ENCODE assay signal across 22 mouse cellular contexts in genomic region chr1:167382316-167382715, GRCm38 (mm10). TPM values are rescaled to one million over a fixed set of nuclear protein-coding genes. Genes with fewer than 3 reads are reported as not detected.
A peak's percentile ranks its signal among the peaks of the same experiment; 100 is the strongest.
DNase-seq lines count a peak whose midpoint lies in the region; ATAC-seq and TF ChIP-seq lines count a peak whose summit lies in the region.
"Had no signal": no experiment of that assay in that cellular context is flagged by ENCODE, and none has a peak within 500 bp of the region (broad histone marks: within the 10 kb centered on the region; RNA-seq: fewer than 3 reads in every experiment).

No protein-coding gene starts in this region.

- H3K27ac ChIP-seq in liver, embryonic 11.5 days (ENCODE audit: low read depth, low read length) = peak overlapping the region; percentile 55; the same call in 1 of the 2 replicates
- peak overlapping the region; percentile 24; the same call in 1 of the 2 replicates for H3K27ac ChIP-seq in liver, postnatal 0 days (ENCODE audit: low read depth)
- H3K27ac ChIP-seq: embryonic facial prominence, embryonic 15.5 days; heart, embryonic 15.5 days; hindbrain, embryonic 13.5 days; limb, embryonic 12.5 days; midbrain, embryonic 12.5 days; neural tube, embryonic 12.5 days had no signal

- no peak overlapping the region for H3K4me3 ChIP-seq in liver, embryonic 11.5 days (ENCODE audit: low read depth, low read length)
- no peak overlapping the region for H3K4me3 ChIP-seq in liver, postnatal 0 days (ENCODE audit: low read depth, low read length)
- H3K4me3 ChIP-seq: embryonic facial prominence, embryonic 15.5 days; gastrocnemius, adult 2 months; heart, embryonic 15.5 days; hindbrain, embryonic 13.5 days; limb, embryonic 12.5 days; midbrain, embryonic 12.5 days; neural tube, embryonic 12.5 days had no signal

- intact Hi-C loops in left cerebral cortex, postnatal 36 days (cut with DNase I) = no loop called here

- ATAC-seq in liver, embryonic 11.5 days (replicated peaks; ENCODE audit: low FRiP score) = no peak
- ATAC-seq in liver, postnatal 0 days = no peak
- ATAC-seq: inflammation-experienced regulatory T-cells, adult 6 months had no signal

- H3K36me3 ChIP-seq in liver, embryonic 11.5 days (ENCODE audit: control insufficient read depth, insufficient read depth, low read length) = no peaks in the 10 kb centered on the region; the same call in 1 of the 2 replicates
- peaks cover 10% of the 10 kb centered on the region; the same call in 1 of the 2 replicates for H3K36me3 ChIP-seq in liver, postnatal 0 days (replicated peaks; ENCODE audit: insufficient read depth, low read length)
- H3K36me3 ChIP-seq: embryonic facial prominence, embryonic 15.5 days; limb, embryonic 12.5 days; neural tube, embryonic 12.5 days had no signal

- H3K9me3 ChIP-seq in liver, embryonic 11.5 days (ENCODE audit: control insufficient read depth, low read length) = no peaks in the 10 kb centered on the region
- no peaks in the 10 kb centered on the region for H3K9me3 ChIP-seq in liver, postnatal 0 days (ENCODE audit: low read length)
- H3K9me3 ChIP-seq: embryonic facial prominence, embryonic 15.5 days; heart, embryonic 15.5 days; hindbrain, embryonic 13.5 days; limb, embryonic 12.5 days; midbrain, embryonic 12.5 days; neural tube, embryonic 12.5 days had no signal

- no peak for TF ChIP-seq CTCF in liver, postnatal 0 days (IDR thresholded peaks at IDR 0.05; ENCODE audit: low read depth)

- peak overlapping the region; percentile 59 for H3K4me2 ChIP-seq in liver, embryonic 11.5 days
- peak overlapping the region; percentile 58 for H3K4me2 ChIP-seq in liver, postnatal 0 days (ENCODE audit: low read depth, low read length)
- H3K4me2 ChIP-seq: embryonic facial prominence, embryonic 15.5 days; heart, embryonic 15.5 days; hindbrain, embryonic 13.5 days; limb, embryonic 12.5 days; lung, embryonic 14.5 days; midbrain, embryonic 12.5 days; neural tube, embryonic 12.5 days had no signal

- DNase-seq in kidney, adult 9 months = peak; percentile 2
- no peak for DNase-seq in kidney, adult 11 months
- DNase-seq in liver, embryonic 11.5 days (ENCODE audit: low spot score) = no peak
- DNase-seq in liver, postnatal 0 days = no peak
- DNase-seq in cerebellum, postnatal 10 days = no peak
- no peak for DNase-seq in left cerebral cortex, postnatal 36 days (ENCODE audit: low spot score in 2 of 2)
- DNase-seq in ovary, postnatal 14 days (ENCODE audit: low spot score) = no peak
- DNase-seq: adrenal gland, postnatal 10 days; cerebellum, adult 11-12 months; cerebellum, postnatal 25 days; gastrocnemius, adult 2 months; lung, embryonic 14.5 days; lung, postnatal 36 days; spleen, adult 18-20 months; thymus, adult 2 months had no signal

- WGBS in liver, embryonic 11.5 days = 57% methylated on average over 7 of the region's 7 CpGs
- WGBS in liver, postnatal 0 days (ENCODE audit: insufficient replicate concordance) = 59% methylated on average over 7 of the region's 7 CpGs

- 0 out of 2 replicates have a peak overlapping the region, but pooled peaks have one; percentile 27 for H3K9ac ChIP-seq in liver, embryonic 11.5 days (ENCODE audit: low read depth, low read length)
- no peak overlapping the region for H3K9ac ChIP-seq in liver, postnatal 0 days (replicated peaks)
- H3K9ac ChIP-seq: embryonic facial prominence, embryonic 15.5 days; heart, embryonic 15.5 days; hindbrain, embryonic 13.5 days; limb, embryonic 12.5 days; lung, embryonic 14.5 days; midbrain, embryonic 12.5 days; neural tube, embryonic 12.5 days had no signal

- no peaks in the 10 kb centered on the region for H3K27me3 ChIP-seq in liver, embryonic 11.5 days (replicated peaks; ENCODE audit: control insufficient read depth, insufficient read depth, low read length)
- H3K27me3 ChIP-seq in liver, postnatal 0 days (ENCODE audit: insufficient read depth, low read length) = no peaks in the 10 kb centered on the region
- H3K27me3 ChIP-seq: embryonic facial prominence, embryonic 15.5 days; heart, embryonic 15.5 days; hindbrain, embryonic 13.5 days; limb, embryonic 12.5 days; neural tube, embryonic 12.5 days had no signal

- peaks cover 40% of the 10 kb centered on the region for H3K4me1 ChIP-seq in liver, embryonic 11.5 days (replicated peaks; ENCODE audit: control insufficient read depth, insufficient read depth, low read length)
- H3K4me1 ChIP-seq in liver, postnatal 0 days (ENCODE audit: insufficient read depth) = peaks cover 52% of the 10 kb centered on the region
- H3K4me1 ChIP-seq: limb, embryonic 12.5 days had no signal

- peak; percentile 58; the same call in 1 of the 2 replicates for TF ChIP-seq EP300 in liver, postnatal 0 days (IDR thresholded peaks at IDR 0.05; ENCODE audit: low read depth)

RNA-seq across cellular contexts. Expression of gene Mgst3, which starts 11.3 kb away (rescaled TPM):
- 242 and 253 TPM in 2 replicates for polyA plus RNA-seq in liver, embryonic 11.5 days (2014; fragmentation: Nextera tagmentation; extraction: Ambion mirVana)
- 161 and 163 TPM in 2 replicates for polyA plus RNA-seq in liver, postnatal 0 days (2015; fragmentation: Nextera tagmentation; extraction: Ambion mirVana)
- 100 to 1,000 TPM; 105 to 117 TPM for total RNA-seq in left cerebral cortex, postnatal 36 days (2021)

RNA-seq across cellular contexts. Expression of gene Aldh9a1, which starts 32.5 kb away (rescaled TPM):
- 112 and 129 TPM in 2 replicates for polyA plus RNA-seq in liver, embryonic 11.5 days (2014; fragmentation: Nextera tagmentation; extraction: Ambion mirVana)
- polyA plus RNA-seq in liver, postnatal 0 days (2015; fragmentation: Nextera tagmentation; extraction: Ambion mirVana) = 76.4 and 80.8 TPM in 2 replicates
- 10 to 100 TPM; 16.6 TPM for total RNA-seq in left cerebral cortex, postnatal 36 days (2021)
